ENCODE assay signal across 15 mouse cellular contexts in genomic region chr3:79812042-79812441, GRCm38 (mm10). TPM values are rescaled to one million over a fixed set of nuclear protein-coding genes. Genes with fewer than 3 reads are reported as not detected.
"Had no signal": no experiment of that assay in that cellular context is flagged by ENCODE, and none has a peak within 500 bp of the region (broad histone marks: within the 10 kb centered on the region; RNA-seq: fewer than 3 reads in every experiment).

No protein-coding gene starts in this region.

- H3K9ac ChIP-seq: limb, embryonic 13.5 days; lung, embryonic 14.5 days; midbrain, embryonic 13.5 days; neural tube, embryonic 13.5 days had no signal

- ATAC-seq: intestine, postnatal 0 days; lung, postnatal 0 days; midbrain, embryonic 13.5 days; midbrain, embryonic 16.5 days had no signal

- H3K4me2 ChIP-seq: limb, embryonic 13.5 days; lung, embryonic 14.5 days; midbrain, embryonic 13.5 days; neural tube, embryonic 13.5 days had no signal

- H3K4me1 ChIP-seq: limb, embryonic 10.5 days; limb, embryonic 13.5 days; midbrain, embryonic 10.5 days; midbrain, embryonic 13.5 days had no signal

- H3K36me3 ChIP-seq: limb, embryonic 10.5 days; limb, embryonic 13.5 days; midbrain, embryonic 10.5 days; midbrain, embryonic 13.5 days; neural tube, embryonic 13.5 days had no signal

- H3K9me3 ChIP-seq: limb, embryonic 10.5 days; limb, embryonic 13.5 days; midbrain, embryonic 10.5 days; midbrain, embryonic 13.5 days; neural tube, embryonic 13.5 days had no signal

- H3K4me3 ChIP-seq: layer of hippocampus, adult 2 months; limb, embryonic 10.5 days; limb, embryonic 13.5 days; midbrain, embryonic 10.5 days; midbrain, embryonic 13.5 days; myocyte; neural tube, embryonic 13.5 days had no signal

- H3K27ac ChIP-seq: kidney, postnatal 0 days; layer of hippocampus, adult 2 months; limb, embryonic 10.5 days; limb, embryonic 13.5 days; macrophage; midbrain, embryonic 10.5 days; midbrain, embryonic 13.5 days; neural tube, embryonic 13.5 days had no signal

- DNase-seq: layer of hippocampus, adult 9-11 months had no signal

- H3K27me3 ChIP-seq: midbrain, embryonic 13.5 days; neural tube, embryonic 13.5 days had no signal

RNA-seq across cellular contexts. Expression of gene Tmem144, which starts 40.5 kb away (rescaled TPM):
- total RNA-seq: monocyte, adult 5-6 weeks had no signal
